Mouse (Mus musculus) cerebellum, adult 9-11 months (tissue): ENCODE data around the gene Hoxa1.

ENCODE experiments used
- DNase-seq: peaks from one replicate; pipeline ENCODE4 v3.0.0; 2022

Gene Hoxa1

DNA sequence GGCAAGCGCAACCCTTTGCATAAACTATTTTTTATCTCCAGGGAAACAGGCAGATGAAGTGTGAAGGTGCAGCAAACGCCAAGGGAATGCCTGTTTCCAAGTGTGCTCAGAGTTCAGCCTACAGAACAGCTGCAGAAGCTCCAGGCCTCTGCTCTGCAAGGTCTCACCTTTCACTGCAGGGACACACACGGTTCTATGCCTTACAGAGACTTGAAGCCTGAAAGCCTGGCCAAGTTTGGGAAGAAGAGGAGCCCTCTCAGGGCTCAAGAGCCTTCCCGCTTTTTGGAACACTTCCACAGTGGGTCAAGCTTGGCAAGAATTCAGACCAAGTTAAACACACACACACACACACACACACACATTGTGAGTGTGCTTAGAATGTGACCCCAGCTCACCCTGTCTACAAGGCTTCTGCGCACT is 31.1 kb upstream of the Hoxa1 start:
- no peak for DNase-seq

DNA sequence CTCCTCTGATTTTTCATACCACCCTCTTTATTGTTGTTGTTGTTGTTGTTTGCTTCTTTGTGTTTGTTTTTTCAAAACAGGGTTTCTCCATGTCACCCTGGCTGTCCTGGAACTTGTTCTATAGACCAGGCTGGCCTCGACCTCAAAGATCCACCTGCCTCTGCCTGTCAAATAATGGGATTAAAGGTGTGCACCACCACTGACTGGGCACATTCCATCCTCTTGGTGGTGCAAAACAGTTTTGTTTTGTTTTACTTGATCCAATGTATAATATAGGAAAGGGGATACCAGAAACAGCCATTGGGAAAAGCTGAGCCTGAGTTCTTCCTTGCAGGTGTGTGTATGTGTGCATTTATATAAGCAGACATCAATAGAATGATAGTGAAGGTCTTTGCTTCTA is 28.4 kb upstream of the Hoxa1 start:
- no peak for DNase-seq

DNA sequence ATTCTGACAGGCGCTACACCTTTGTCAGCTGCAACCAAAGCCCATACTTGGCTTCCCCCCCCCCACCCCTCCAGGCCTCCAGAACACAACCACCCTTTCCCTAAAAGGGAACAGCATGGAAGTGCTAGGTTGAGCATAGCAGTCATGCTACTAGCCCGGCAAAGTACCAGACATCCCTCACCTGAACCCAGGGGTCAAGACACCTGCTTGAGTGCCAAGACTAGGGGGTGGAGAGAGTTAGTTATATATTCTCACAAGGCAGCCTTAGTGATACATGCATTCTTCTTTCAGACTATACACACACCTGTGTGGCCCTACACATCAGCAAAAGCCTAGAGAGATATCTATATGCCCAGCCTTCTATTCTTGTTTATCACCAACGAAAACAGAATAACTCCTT is 27.7 kb upstream of the Hoxa1 start:
- no peak for DNase-seq

DNA sequence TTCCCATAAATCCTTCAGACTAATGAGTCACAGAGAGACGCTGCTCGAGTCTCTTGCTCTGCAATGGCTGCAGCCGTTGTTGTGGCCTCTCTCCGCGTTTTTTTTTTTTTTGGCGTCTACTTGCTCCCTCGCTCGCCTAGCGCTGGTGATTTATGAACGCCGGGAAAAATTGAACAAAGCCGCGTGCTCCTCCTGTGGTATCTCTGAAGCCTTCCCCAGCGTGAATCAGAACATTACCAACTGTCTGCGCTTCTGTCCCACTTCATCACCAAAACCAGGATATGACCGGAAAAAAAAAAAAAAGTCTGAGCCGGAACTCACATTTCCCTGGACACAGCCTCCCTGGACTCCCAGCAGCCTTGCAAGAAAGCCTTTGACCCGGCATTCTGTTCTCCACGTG is 27.1 kb upstream of the Hoxa1 start:
- DNase-seq, result no peak

DNA sequence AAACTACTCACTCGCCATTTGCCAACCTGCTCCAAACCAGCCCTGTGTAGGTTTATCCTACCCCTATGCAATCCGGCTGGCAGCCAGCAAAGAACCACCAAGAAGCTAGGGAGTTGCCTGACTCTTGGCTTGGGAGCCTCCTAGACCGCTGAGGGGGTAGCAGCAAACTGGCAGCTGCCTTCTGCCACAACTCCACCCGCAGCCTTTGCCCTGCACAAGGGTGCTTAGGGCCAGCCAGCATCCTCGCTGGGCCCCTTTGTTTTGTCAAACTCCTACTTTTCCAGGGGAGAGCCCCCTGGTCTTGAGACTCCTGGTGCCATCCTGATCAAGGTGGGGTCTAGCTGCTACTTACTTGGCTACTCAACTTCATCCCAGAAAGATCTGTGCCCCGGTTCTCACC is 26.6 kb upstream of the Hoxa1 start:
- DNase-seq, result no peak

DNA sequence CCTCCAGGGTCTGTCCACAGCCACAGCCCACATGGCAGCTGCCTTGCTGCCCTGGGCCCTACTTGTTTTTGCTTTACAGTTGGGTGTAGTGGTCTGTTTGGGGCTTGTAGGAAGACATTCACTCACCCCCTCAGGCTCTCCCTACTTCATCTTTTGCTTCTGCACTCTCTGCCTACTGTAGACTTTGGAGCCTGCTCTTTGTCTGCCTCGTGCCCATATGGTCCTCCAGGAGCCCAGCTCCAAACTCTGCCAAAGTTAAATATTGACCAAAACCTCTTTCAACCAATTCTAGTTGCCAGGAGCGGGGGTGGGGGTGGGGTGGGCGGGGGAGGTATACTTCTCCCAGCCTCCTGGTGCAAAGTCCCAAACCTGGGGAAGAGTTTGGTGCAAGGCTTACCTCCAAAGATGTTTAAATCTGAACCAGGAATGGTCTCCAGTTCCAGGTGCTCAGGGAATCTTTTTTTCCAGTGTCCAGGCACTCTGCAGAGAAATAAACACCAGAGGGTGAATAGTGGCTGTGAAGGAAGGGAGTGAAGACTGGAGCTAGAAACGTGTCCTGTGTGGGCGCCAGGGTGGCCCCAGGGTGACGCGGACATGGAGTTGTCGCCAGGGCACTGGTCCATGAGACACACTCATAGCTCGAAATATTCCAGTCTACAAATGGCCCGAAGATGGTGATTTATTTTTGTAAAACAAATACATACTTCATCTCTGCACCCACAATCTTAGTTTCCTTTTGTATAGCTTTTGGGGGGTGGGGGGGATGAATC is 25.4 kb upstream of the Hoxa1 start:
- DNase-seq, result no peak

DNA sequence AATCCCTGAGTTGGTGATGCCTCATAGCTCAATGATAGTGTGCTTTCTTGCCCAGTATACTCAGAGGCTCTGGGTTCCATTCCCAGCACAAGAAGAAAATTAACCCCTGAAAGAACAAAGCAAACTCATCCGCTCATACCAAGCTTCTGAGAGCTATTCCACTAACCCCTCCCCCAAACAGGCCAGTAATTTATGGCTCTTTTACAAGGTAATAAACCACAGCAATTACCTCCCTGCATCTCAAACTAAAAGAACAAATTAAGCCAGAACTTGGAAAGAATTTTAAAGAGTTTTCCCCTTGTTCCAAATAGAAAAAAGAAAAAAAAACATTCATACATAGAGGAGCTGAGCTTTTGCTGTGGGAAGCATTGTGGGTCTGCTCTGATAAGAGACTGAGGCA is 24.7 kb upstream of the Hoxa1 start:
- no peak for DNase-seq

DNA sequence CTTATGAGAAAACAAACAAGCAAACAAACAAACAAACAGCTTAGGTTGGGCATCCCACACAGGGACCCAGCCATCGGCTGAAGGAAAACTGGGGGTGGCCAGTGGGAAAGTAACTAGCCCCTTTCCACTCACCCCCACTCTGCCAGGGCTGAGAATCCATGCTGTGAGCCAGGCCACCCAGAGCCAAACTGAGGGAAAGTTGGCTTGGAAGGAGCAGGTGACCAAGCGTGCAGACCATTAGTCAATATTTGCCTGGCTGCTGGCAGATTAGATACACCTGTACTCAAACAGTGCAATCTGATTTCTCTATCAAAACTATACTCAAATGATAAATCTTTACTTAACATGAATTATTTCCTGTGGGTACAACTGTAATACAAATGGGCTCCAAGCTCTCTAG is 23.9 kb upstream of the Hoxa1 start:
- DNase-seq, result no peak

DNA sequence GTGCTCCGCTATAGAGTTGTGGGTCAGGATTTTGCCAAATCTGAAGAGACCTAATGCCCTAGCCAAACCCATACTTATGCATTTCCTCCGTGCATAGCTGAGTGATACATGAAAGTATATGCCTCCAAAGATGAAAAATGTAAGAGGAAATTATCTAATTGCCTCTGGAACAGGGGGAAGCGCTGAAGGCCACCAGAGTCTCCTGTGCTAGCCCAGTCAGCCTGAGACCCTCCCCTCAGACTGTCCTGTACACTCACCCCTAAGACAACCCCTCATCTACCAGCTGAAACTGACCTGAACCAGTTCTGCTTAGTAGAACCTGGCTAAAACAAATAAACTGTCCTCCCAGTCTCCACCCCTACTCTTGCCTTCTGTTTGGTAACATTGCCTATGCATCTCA is 22.6 kb upstream of the Hoxa1 start:
- DNase-seq, result no peak

DNA sequence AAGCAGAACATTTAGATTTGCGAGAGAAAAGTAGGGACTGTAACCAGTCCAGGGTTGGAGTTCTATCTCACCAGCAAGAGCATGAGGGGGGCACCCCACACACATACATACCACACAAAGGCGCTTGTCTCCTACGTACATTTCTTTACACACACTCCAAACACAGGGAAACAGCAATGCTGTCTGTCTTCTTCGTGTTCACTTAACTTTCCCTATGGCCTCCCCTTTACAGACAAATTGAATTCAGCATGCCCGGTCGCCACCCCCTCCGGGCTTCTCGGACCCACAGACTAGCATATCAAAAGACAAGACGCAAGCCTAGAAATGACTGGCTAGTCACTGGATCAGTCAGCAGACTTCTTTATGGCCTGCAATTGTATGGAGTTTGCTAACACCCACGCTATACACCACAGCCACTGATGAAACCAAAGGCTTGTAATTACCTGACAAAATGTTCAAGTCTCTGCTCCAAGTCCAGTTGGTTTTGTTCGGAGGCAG is 22.1 kb upstream of the Hoxa1 start:
- no peak for DNase-seq

DNA sequence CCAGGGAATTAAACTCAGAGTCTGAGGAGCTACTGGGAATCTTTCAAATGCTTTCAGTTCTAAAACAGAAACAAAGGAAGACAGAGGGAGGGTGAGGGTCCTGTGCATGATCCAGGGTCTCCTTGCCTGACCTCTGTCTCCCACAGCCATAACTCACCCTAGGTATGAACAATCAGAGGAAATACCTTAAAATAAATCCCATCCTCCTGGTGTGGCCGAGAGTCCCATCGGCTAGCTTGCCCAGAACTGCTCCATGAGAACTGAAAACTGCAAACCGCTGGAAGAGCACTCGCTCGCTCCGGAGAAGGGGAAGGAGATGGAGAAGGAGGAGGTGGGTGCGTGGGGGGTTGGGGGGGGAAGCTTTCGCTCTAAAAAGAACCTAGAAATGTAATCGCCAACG is 21.6 kb upstream of the Hoxa1 start:
- DNase-seq, result no peak

DNA sequence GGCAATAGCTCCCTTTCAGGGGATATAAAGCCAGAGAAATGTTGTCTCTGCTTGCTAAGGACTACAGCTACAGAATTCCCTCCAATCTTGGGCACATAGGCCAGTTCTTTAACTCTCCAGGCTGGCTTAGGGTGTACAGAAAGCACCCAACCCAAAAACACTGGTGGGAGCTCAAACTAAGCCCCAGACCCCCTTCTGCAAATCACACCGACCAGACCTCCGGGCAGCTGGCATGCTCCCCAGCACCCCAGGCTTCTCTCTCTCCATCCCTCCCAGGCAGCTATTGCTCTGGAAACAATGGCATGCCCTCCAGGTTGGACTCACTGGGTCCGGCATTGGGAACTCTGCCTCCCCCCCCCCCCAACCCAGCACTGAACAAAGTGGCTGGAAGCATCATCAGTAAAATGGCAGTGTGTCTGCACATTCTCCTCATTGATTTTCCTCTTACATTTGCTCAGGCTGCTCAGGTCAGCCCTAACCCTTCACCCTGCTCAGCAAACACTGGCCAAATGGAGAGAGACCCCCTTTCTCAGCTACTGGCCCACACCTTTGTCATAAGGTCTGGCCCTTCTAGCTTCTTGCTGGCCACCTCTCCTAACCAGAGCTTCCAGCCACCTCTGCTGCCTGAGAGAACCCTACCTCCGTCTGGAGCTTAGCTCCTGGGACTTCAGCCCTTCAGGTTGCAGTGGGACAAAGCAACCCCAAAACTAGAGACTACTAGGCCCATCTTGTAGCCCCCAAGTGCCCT is 21.0 kb upstream of the Hoxa1 start:
- DNase-seq, result no peak

DNA sequence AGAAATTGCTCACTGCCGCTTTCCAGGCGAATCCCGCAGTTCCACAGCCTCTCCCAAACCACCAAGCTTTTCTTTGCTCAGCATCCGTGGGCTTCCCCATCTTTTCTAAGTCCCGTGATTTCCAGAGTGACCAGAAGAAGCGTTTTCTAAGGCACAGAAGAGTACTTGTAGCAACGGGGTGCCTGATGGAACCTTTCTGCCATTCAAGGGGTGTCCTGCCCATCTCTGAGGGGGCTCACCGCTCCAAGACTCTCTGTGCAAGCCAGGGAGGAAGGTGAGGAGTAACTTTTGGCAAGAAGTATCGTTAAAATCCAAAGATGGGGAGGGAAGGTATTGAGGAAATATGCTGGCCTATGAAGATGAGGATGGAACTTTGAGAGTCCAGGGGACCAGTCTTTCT is 19.7 kb upstream of the Hoxa1 start:
- DNase-seq, result no peak

DNA sequence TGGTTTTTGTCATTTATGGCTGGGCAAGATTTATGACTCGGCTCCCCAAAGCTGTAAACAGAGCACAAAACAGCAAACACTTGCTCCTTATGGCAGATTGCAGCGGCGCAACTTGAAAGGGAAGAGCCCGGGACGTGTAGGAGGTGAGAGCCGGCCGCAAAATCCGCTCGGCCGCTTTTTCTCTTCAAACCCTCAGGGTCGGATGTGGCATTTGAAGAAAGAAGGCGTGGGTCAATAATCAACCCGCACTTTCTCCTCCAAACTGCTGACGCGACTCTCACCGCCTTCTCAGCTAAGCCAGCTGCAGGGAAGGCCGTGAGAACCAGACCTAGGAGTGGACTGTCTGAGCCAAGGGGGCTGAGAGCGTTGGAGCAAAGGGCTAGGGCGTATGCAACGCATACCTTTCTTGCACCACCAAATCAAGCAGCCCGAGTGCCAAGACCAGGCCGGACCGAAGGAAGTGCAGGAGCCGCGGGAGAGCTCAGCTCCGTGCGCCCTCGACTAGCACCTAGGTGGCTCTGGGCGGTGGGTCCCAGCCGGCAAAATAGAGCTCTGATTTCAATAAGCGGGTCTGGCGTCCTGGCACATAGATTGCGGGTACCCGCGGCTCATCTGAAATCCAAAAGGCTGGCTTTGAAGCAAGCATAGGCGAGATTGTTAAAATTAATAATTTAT is 19.1 kb upstream of the Hoxa1 start, which contains the start of gene 5730596B20Rik:
Gene 5730596B20Rik (plus strand): TSS at position 438 of the 675 bp plus-strand sequence.
- no peak for DNase-seq

DNA sequence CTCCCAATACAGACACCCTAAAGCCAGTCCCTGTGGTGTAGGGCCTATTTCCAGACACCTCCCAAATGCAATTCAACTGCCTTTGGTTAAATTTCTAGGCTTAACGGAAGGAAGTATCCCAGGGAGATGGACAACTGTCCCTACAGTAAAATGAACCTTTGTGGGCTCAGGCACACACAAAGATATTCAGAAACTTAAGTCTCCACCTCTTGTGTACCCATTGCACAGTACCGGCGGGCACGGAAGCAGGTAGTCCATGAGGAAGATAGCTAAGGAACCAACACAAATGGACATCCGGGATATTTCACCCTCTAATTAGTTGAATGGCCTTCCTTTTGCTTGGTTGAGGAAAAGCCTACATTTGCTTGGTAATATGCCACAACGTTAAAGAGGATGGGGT is 18.3 kb upstream of the Hoxa1 start:
- DNase-seq, result no peak

DNA sequence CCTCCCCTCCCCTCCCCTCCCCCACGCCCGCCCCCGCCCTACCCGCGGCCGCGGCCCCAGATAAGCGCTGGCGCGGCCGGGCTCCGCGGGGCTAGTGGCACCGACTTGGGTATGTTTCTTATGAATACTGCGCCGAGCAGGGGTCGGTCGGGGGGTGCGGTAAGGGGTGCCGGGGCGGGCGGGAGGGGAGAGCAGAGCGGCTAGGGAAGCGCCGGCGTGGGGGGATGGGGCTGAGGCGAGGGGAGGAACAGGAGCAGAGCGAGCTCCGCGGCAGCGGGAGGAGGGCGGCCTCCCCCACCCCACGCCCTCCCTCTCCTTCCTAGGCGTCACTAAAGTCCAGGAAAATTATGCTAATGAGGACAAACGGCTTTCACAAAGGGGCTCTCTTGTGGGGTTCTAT is 17.7 kb upstream of the Hoxa1 start:
- no peak for DNase-seq

DNA sequence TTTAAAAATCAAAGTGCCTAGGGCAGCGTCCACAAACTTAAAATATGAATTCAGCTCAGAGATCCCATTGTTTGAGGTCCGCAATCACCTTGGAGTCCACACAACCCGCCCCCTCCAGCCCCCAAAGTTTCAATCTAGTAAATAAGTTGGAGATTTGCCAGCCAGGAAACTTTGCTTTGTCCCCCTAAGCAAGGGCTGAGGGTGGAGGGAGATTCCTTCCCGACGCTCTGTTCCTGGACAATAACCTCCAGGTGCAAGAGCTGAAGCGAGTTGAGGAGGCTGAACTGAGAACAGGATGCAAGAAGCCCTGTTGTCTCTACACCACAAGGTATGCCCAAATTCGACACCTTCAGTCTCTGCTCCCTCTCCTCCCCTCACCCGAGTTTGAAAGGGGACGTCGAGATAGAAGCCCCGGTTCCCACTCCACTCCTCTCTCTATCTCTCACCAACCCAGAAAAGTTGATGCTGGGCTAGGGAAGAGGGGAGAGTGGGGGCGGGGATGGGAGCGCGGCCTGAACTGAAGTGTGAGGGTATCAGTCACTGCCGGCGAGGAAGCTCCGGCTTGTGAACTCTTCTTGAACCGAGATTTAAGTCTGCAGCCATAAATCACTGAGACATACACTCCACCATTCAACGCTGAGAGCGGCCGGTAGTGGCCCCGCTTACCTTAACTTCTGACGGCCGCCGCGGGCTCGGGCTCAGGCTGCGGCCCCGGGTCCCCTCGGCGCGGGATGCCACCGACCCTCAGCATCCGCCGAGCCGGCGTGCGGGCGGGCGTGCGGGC is 17.0 kb upstream of the Hoxa1 start:
- no peak for DNase-seq

DNA sequence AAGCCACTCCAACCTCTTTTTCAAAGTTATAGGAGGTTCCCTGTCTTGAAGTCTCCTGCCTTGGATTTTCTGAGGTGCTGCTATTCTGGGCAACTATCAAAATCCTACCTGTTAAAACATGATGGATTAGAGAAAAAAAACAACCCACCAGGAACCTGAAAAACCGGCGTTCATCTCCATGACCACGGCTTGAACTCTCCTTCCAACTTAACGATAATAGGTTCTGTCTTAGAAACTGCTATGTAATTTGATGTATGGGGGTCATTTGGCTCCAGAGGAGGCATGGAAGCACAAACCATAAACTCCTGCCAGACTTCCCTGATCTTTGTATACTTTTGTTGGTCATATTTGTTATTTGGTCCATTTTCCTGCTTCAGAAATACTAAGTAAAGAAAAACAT is 15.5 kb upstream of the Hoxa1 start:
- DNase-seq, result no peak

DNA sequence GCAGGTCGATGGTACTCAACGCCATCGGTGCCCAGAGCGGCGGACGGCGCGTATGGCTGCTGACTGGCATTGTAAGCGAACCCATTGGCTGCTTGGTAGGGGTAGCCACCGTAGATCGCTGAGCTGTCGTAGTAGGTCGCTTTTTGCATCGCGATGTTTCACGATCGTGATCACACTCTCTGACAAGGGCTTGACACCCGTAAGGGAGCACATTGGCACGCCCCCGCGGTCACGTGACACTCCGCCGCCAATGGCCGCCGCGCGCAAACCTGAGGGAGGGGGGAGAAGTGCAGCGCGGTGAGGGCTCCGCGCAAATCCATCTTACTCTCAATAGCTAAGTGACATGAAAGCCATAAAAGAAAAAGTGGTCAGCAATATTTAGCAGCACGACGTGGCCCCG is 14.4 kb upstream of the Hoxa1 start:
- DNase-seq, result no peak

DNA sequence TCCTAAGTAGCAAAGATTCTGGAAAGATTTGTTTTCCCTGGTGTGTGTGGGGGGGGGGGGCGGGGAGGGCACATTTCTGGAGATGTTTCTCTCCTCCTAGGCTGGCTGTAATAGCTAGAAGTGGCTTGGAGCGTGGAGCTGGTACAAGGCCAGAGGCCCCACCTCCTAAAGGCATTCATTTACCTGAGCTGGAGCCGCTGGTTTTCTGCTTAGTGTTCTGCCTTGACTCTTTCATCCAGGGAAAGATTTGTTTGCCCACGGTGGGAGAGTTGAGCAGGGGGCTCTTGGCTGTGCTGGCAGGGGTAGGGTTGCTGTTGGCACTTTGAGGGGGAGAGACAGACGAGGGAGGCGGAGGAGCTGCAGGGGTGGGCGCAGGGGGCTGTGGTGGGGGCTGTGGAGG is 13.8 kb upstream of the Hoxa1 start:
- no peak for DNase-seq

DNA sequence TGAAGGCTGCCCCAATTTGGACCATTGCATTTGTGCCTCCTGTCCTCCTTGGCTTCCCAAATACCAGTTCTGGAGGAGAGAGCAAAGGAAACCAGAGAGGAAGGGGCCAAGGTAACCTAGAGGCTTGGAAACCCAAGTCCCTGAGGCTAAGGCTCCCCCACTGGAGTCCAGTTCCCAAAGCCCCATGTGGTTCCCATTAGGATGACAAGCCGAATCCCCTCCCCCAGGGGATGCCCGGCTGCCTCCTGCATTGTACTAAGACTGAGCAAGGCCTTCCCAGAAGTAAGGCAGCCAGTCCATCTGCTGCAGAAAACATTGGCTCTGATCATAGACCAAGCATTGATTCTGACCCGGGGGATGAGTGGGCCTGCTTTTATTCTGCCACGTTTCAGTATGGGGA is 13.2 kb upstream of the Hoxa1 start:
- DNase-seq, result no peak

DNA sequence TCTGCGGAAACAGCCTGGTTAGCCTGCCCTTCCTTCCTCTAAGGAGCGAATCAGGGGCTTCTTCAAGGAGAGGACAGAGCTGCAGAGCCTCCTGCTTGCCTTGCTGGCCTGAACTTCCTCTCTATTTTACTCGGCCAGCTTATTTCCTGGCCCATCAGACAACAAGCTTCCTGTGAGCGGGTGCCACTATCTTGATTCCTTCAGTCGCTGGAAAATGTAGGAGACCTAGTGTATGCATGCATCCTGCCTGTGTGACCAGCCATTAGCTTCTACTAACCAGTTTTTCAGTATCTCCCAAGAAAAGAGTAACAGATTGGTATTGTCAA is 12.7 kb upstream of the Hoxa1 start:
- no peak for DNase-seq
